Mouse (Mus musculus): ENCODE data around the gene Oas1a. TPM values are rescaled to one million over a fixed set of nuclear protein-coding genes. Genes with fewer than 3 reads are reported as not detected.
"Not testable (repeated sequence)": the region's sequence is repeated elsewhere in the genome, so short reads cannot be mapped to it uniquely, and the experiment has no call there.

The Oas1a gene
- under 1 TPM in 1 of 2 experiments, not detected in 1; 0.33 TPM for total RNA-seq (2021)
- long read RNA-seq, result 0 reads

DNA sequence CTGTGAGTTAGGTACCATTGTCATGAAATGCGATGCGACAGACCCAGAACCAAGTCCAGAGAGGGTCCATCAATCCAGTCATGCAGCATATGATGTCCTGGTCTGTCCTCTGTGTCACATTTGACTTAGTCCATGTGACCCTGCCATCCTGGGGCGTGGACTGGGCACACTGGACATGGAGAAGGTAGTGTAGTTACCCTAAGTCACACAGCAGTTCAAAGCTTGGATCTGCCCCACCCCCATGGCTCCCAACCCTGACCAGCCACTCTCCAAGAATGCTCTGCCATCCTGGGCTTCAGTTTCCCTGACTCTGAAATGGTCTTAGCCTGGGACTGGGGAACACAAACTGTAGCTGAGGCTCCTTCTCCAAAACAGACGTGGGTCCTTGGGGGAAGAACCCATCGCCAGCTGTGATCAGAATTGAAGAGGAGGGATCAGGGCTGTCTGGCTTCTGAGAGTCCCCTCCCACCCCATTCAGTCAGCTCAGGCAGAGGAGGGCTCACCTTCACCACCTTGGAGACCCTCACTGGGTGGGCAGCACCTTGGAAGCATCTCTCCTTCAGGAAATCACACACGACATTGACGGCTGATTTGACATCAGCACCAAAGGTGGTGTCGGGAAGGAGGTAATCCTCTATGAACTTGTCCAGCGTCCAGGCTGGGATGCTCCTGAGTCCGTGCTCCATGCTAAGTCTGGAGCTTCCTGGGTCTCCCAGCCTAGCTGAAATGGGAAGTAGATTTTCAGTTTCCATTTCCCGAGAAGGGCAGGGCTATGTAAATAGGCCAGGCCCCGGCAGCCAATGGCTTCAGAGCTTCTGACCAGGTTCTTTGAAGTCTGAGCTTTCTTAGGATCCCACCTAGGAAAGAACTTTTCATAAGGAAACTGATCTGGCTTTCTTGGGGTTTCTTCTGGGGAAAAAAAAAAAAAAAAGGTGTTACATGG, at the start of gene Oas1a:
Gene Oas1a, minus strand, starts transcription at position 731 of the 943 bp plus-strand sequence.
- DNase-seq (ENCODE audit: low spot score in 2 of 2), result not testable (repeated sequence)

DNA sequence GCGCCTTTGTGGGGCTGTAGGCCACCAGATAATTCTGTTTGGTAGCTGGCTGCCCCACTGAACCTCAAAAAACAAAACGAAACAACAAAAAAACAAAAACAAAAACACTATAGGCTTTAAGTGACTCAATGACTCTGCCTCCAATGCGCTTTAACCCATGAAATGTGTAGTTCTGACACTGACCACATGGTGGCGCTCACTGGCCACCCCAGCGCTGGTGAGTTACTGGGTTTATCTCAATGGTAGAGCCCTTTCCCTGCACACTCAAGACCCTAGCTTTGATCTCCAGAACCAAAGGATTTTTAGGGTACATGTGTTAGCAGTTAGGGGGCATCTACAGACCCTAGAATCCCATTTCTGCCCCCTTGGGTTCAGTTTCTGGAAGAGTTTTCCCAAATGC, 46.7 kb upstream of the Oas1a start:
- peak in 1 of 2 experiments; percentile 69 for DNase-seq (ENCODE audit: low spot score in 2 of 2)

DNA sequence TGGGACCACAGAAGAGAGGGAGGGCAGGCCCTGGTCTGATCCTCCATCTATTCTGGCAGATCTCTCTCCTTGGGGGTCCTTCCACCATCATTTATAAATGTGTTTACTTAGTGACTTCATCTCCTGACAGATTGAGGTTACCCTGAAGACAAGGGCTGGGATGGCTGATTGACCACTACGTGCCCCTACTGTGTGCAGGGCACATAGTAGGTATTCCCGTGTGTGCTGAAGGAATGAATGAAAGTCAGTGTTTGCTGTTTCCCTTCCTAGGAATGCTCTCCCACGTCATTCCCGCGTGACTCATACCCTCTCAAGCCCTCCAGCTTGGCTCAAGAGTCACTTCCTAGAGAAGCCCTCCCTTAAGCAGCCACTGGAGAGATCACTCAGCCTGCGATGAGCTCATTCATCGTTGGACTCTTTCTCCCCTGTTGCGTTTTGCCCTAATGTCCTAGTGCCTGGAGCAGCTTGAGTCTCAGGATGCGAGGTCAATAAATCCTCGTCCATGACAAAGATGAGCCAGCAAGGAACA, 45.0 kb upstream of the Oas1a start:
- no peak for DNase-seq (ENCODE audit: low spot score in 2 of 2)

DNA sequence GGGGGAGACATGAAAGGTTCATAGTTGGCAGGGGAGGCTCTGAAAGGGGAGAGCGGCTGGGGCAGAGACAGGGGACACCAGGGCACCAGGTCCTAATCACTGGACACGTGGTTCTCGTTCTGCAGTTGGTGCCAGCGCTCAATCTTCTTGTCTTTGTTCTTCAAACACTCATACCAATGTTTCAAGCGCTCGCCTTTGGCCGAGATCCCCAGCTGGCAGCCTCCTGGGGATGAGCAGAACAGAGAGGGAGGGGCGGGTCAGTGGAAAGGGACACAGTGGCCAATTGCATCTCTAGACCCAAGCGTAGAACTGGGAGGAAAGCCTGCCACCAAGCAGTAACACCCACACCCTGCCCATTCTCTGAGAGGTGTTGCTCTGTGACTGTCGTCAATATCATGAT, 34.8 kb upstream of the Oas1a start:
- peak; percentile 22 to 46 for DNase-seq (ENCODE audit: low spot score in 2 of 2)

DNA sequence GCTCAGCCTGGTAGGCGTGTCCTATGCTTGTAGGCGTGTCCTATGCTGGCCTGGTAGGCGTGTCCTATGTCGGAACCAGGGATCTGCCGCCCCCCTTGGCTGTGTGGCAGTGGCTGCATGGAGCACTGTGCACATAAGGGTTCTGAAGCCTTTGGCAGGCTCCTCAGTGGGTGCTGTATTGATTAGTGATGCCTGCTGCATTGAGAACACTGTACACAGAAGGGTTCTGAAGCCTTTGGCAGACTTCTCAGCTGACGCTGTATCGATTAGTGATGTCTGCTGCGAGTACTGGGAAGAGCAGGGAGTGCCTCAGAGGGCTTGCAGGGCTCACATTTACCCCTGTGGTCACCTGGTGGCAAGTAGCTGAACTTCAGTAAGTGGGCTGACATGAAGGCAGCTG, 31.3 kb upstream of the Oas1a start:
- no peak for DNase-seq (ENCODE audit: low spot score in 2 of 2)

DNA sequence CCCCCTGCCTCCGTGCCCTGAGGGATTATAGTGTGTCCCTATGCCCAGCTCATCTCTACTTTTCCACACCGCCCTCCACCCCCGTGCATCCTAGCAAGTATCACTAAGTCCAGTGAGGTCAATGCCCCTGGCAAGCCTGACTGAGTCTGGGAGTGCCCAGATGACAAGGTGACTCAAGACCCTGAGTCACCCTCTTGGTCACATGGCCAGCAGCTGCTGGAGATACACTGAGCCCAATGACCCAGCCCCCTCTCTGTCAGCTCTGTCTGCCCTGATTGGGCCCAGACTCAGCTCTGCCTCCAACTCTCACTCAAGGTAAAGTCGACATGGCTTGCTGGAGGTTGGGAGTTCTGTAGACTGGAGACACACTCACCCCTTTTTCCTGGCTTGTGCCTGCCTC, 30.5 kb upstream of the Oas1a start:
- no peak for DNase-seq (ENCODE audit: low spot score in 2 of 2)

DNA sequence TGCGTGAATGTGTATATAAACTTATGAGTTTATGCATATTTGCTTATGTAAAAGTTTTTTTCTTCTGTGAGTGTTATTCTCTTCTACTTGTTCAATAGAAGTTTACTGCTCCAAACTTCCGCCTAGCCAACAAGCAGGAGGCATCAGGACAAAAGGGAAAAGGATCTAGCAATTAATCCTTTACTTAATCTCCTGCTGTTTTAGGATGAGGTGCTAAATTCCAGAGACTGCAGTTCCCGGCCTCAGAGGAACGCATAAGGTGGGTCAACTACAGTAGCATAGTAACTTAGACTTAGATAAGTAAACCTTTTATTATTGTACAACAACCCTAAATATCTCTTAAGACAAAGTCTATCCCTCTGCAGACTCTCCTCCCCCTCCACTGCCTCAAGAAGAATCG, 26.6 kb upstream of the Oas1a start:
- DNase-seq (ENCODE audit: low spot score in 2 of 2), result no peak

DNA sequence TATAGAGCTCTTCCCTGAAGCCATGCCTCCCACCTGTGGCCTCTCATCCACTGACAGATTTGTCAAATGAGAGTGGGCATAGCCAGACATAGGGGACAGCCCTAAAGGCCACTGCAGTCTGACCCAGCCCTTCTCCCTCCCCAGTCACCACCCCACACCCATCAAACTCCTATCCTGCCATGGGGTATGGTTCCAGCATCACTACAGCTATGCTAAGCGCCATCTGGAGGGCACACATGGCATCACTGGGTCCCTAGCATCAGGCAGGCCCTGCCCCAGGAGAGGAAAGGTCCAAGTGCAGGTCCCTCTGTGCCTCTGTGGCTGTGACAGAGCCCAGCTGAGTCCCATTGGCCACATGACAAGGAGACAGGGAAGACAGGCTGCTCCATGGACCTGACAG, 19.7 kb upstream of the Oas1a start:
- no peak for DNase-seq (ENCODE audit: low spot score in 2 of 2)

DNA sequence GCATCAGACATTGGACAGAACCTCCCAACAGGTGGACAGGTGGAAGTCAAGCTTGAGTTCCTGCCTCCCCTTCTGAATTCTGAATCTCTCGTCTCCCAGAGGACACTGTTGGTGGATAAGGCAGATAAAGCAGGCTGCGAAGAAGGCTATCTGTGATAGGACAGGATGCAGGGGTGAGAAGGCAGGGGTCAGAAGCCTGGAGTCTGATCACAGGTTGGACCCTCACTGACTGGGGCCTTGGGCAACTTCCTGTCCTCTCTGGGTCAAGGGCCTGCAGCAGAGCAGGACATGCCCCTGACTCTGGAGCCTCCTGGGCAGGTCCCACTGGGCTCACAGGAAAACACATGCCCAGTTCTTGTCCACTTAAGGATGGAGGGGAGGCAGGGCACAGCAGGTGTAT, 19.0 kb upstream of the Oas1a start:
- not testable (repeated sequence) for DNase-seq (ENCODE audit: low spot score in 2 of 2)

DNA sequence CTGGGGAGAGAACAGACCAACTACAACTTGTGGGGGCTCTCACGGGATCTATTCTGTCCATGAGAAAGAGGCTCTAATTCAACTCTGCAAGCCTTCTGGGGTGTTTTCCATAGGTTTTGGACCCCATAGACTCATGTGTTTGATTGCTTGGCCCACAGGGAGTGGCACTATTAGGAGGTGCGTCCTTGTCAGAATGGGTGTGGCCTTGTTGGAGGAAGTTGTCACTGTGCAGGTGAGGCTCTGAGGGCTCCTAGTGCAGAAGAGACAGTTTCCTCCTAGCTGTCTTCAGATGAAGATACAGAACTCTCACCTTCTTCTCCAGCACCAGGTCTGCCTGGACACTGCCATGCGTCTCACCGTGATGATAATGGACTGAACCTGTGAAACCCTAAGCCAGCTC, 17.2 kb upstream of the Oas1a start:
- not testable (repeated sequence) for DNase-seq (ENCODE audit: low spot score in 2 of 2)

DNA sequence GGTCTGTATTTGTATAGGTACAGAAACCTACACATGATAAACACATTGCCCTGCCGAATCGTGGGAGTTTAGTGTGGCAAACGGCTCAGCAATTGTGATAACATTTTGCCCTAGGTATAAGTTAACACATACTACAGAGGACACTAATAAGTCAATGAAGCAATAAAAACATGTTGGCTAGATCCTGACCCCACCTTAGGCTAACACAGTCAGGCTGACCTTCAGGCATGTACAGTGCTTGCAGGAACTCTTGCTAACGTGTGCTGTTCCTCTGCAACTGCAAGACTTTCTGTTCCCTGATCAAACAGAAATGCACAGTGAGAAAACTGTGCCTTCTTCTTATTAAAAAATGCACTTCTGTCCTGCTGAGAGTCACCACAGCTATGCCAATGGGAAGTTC, 16.6 kb upstream of the Oas1a start:
- DNase-seq (ENCODE audit: low spot score in 2 of 2), result no peak

DNA sequence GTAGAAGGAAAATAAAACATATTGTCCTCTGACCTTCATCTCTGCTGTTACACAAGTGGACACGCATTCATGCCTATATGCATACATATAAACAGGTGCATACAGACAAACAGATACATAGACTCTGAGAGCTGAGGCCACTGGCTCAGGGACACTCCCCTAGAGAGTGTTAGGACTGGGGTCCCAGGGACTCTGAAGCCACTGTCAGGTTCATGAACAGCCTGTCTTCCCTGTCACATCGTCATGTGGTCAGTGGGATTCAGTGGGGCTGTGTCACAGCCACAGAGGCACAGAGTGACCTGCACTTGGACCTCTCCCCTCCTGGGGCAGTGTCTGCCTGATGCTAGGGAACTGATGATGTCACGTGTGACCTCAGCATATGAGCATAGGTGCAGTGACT, 13.0 kb upstream of the Oas1a start:
- DNase-seq (ENCODE audit: low spot score in 2 of 2), result no peak

DNA sequence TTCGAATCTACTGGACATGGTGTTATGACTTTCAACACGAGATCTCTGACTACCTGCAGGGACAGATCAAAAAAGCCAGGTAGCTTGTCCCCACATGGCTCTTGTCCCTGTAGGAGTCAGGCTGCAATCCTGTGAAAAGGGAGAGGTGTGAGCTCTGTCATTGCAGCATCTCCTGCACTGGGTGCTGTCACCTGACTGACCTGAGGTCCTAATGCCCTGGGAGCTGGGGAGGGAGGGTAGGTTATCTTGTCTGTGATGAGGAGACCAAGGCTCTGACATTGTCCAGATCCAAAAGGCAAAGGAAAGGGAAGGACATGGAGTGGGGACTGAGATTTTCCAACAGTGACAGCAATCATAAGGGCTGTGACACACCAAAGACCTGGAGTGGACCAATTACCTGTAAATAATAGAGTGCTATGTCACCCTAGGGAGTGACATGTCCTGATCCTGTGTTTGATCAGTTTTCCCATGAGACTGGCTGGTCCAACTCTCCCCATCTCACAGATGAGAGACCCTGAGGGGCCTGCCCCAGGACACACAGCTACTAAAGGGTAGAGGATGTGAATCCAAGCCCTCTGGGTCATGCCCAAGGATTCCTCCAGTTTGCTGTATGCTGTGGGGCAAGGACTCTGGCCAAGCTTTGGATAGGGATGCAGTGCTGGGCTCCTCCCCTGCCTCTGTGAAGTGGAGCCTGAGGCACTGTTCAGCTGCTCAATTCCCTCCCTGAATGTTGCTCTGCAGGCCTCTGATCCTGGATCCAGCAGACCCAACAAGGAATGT, 12.0 kb upstream of the Oas1a start:
- DNase-seq (ENCODE audit: low spot score in 2 of 2), result not testable (repeated sequence)

DNA sequence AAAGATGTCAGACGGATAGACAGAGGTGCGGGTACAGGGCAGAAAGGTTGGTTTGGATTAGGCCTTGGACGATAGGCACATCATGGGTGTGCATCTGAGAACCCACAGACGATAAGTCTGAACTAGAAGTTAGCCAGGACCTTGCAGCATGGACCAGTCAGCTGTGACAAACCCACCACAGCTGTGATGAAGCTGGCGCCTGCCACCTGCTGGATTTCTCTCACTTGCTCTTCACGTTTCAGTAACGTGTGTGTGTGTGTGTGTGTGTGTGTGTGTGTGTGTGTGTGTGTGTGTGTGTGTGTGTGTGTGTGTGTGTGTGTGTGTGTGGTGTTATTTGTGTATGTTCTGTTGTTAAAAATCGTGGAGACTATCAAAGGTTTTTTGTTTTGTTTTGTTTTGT, 6.9 kb upstream of the Oas1a start, which contains the start of gene Oas1d:
Gene Oas1d, plus strand, starts transcription at position 333 of the 400 bp plus-strand sequence.
- not testable (repeated sequence) for DNase-seq (ENCODE audit: low spot score in 2 of 2)

DNA sequence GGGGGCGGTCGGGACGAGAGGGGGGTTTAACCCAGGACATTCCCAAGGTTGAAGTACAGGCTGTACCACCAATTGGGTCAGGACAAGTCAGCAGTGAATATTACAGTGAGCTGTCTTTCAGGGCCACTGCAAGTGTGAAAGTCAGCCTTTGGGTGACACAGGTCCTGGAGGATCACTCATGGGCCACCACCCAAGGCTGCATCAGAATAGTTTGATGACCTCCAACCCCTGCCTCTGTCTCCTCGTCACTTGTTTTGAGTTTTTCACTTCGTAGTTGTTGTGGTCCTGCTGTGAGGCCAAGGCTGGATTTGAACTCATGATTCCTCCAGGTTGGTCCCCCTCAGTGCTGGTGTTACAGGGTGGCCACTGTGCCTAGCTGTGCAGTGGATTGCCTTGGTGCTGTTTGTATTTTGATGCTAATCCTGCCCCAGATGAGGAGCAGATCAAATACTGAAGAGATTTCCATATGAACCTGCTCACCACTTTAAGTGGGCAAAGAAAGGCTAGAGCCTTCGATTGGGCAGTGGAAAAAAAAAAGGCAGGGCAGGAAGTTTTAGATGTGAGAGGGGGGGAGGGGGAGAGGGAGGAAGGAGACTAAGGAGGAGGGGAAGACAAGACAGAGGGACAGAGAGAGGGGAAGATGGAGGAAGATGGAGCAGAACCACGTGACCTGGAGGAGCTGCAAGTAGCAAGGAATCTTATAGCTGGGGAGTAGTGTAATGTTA, 1.0 kb upstream of the Oas1a start:
- no peak for DNase-seq (ENCODE audit: low spot score in 2 of 2)

DNA sequence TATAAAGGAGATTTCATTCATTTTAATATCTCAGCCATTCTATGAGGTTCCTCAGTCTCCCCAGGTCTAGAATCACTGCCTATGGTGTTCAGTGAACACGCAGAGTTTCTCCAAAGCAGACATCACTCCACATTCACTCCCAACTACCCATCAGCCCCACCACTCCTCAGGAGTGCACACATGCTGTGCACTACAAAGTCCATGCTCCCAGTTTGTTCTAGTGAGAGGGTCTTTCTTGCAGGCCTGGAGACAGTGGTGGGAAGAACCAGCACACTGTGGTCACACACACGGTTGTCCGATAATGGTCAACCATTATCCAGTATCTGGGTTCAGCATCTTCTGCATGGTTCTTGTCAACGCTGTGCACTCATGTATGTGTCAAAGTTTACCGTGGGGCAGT, 5.3 kb downstream of the Oas1a start:
- DNase-seq (ENCODE audit: low spot score in 2 of 2), result no peak

DNA sequence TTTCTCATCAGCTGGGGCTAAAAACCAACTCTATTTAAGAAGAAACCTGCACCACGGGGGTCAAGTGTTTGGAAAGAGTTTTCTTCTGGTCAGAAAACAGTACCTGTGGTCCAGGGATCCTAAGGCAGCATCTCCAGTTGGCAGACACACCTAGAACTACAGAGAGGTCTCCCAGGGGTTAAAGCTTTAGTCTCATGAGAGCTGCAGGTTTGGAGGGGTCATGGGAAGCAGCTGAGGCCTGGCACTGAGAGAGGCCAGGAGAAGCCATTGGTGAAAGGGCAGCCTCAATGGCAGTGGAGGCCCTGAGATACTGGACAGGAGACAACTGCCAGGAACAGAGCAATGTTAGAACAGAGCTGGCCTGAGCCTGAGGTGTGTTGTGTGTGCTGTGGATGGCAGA, 6.7 kb downstream of the Oas1a start:
- DNase-seq (ENCODE audit: low spot score in 2 of 2), result no peak

DNA sequence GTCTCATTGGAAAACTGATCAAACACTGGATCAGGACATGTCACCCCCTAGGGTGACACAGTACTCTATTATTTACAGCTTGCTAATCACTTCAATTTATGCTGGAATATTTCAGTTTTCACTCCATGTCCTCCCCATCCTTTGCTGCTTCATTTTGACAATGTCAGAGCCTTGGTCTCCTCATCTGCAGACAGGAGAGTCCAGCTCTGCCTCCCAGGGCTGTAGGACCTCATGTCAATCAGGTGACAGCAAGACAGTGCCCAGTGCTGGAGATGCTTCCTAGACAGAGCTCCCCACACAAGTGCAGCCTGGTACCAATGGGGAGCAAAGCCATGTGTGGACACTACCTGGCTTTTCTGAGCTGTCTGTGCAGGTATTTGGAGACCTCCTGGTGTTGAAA, 8.6 kb downstream of the Oas1a start:
- no peak for DNase-seq (ENCODE audit: low spot score in 2 of 2)

DNA sequence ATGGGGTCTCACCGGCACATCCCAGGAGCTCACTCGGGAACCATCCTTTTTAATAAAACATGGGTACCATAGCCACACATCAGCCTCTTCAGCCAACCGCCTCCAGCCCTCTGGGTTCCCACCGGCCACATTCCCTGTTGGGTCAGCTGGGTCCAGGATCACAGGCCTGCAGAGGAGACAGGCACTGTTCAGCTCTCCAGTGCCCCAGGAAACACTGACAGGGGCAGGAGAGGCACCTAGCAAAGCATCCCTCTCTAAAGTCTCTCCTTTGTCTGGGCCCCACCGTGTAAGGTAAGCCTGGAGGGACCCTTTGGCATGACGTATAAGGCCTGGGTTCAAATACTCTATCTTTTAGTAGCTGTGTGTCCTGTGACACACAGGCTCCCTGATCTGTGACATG, 9.0 kb downstream of the Oas1a start:
- no peak for DNase-seq (ENCODE audit: low spot score in 2 of 2)

DNA sequence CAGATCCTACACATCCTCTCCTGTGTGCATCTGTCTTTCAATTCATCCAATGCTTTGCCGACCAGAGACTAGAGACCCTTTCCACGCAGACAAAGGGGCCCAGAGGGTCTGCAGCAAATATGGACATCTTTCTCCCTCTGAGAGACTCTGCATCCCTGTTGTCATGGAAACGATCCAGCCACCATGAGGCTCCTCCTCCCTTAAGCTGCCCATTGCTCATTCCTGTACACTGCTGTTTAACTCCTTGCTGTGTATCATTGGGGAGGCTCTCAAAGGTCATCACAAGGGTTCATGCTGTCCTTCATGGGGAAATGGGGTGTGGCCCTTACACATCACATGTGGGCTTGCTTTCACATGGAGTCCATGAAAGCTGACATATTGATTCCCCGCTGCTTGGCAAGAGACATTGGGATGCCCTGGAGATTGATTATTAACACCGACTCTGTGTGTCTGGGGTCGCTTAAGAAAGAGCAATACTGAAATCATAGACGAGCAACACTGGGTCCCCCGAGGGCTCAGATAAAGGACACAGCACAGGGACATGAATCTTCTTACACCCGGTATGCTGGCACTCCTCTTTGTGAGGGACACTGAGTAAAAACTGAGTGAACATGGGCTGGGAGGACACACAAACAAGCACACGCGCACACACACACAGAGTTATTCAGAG, 12.0 kb downstream of the Oas1a start:
- no peak for DNase-seq (ENCODE audit: low spot score in 2 of 2)

DNA sequence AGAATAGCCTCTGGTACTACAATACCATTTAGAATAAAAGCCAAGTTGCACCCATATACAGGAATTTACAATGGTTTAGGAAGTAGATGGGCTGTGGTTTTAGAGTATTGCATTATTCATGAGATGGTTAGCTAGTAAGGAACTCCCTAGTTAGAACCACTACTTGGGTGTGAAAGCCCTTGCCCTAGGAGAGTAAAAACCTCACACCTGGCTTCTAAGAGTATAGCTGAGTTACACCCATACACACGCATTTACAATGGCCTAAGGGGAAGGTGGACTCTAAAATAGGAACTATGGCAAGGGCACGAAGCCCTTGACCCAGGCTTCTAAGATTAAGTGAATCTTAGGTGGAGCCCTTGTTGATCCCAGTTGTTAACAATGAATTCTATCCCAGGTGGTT, 12.6 kb downstream of the Oas1a start:
- DNase-seq (ENCODE audit: low spot score in 2 of 2), result not testable (repeated sequence)

All from layer of hippocampus, adult 18-20 months (tissue).